9 mouse cellular contexts compared by ENCODE assay signal in genomic region chr5:141240841-141241543, GRCm38 (mm10). TPM values are rescaled to one million over a fixed set of nuclear protein-coding genes. Genes with fewer than 3 reads are reported as not detected.
DNase-seq lines count a peak whose midpoint lies in the region; ATAC-seq lines count a peak whose summit lies in the region.
"Had no signal": no experiment of that assay in that cellular context is flagged by ENCODE, and none has a peak within 500 bp of the region (broad histone marks: within the 10 kb centered on the region; RNA-seq: fewer than 3 reads in every experiment).

Gene Sdk1 (plus strand): TSS chr5:141241490.

- no peaks in the 10 kb centered on the region for H3K9me3 ChIP-seq in forebrain, embryonic 11.5 days (ENCODE audit: control insufficient read depth, low read length)
- H3K9me3 ChIP-seq in heart, embryonic 14.5 days (ENCODE audit: control insufficient read depth, low read length): no peaks in the 10 kb centered on the region
- H3K9me3 ChIP-seq in liver, embryonic 11.5 days (ENCODE audit: control insufficient read depth, low read length): no peaks in the 10 kb centered on the region

- peak within 1 kb of the TSS; percentile 72 for H3K9ac ChIP-seq in forebrain, embryonic 11.5 days (ENCODE audit: low read length)
- peak within 1 kb of the TSS; percentile 90 for H3K9ac ChIP-seq in heart, embryonic 14.5 days (ENCODE audit: low read length)
- peak within 1 kb of the TSS; percentile 62 for H3K9ac ChIP-seq in liver, embryonic 11.5 days (ENCODE audit: low read depth, low read length)

- no peak within 1 kb of the TSS for H3K27ac ChIP-seq in forebrain, embryonic 11.5 days (ENCODE audit: low read depth, low read length)
- H3K27ac ChIP-seq in heart, embryonic 14.5 days (replicated peaks in 1 of 2; ENCODE audit: control insufficient read depth in 1 of 2, insufficient read depth in 1 of 2, low read depth in 2 of 2, low read length in 2 of 2): peak within 1 kb of the TSS; percentile 17 to 79; a peak in 2 of 4 replicates
- no peak within 1 kb of the TSS for H3K27ac ChIP-seq in liver, embryonic 11.5 days (ENCODE audit: low read depth, low read length)

- H3K4me1 ChIP-seq in forebrain, embryonic 11.5 days (replicated peaks; ENCODE audit: control insufficient read depth, insufficient read depth, low read length): peaks cover 21% of the 10 kb centered on the region
- H3K4me1 ChIP-seq in heart, embryonic 14.5 days (ENCODE audit: control insufficient read depth in 2 of 2, insufficient read depth in 2 of 2, low read length in 2 of 2): peaks cover 10 to 24% of the 10 kb centered on the region in 2 experiments
- H3K4me1 ChIP-seq in liver, embryonic 11.5 days (replicated peaks; ENCODE audit: control insufficient read depth, insufficient read depth, low read length): peaks cover 11% of the 10 kb centered on the region; the same call in 1 of the 2 replicates

- H3K4me3 ChIP-seq in forebrain, embryonic 11.5 days (ENCODE audit: low read depth, low read length): peak within 1 kb of the TSS; percentile 67
- peak within 1 kb of the TSS; percentile 69 to 79 for H3K4me3 ChIP-seq in heart, embryonic 14.5 days (ENCODE audit: control insufficient read depth in 1 of 2, insufficient read depth in 1 of 2, low read depth in 1 of 2, low read length in 2 of 2)
- H3K4me3 ChIP-seq in liver, embryonic 11.5 days (ENCODE audit: low read depth, low read length): peak within 1 kb of the TSS; percentile 62

- H3K4me2 ChIP-seq in forebrain, embryonic 11.5 days (ENCODE audit: low read depth, low read length, severe bottlenecking): peak within 1 kb of the TSS; percentile 98
- peak within 1 kb of the TSS; percentile 94 for H3K4me2 ChIP-seq in heart, embryonic 14.5 days (ENCODE audit: low read length)
- peak within 1 kb of the TSS; percentile 80 for H3K4me2 ChIP-seq in liver, embryonic 11.5 days

- peak; percentile 91 for DNase-seq in CD4-positive helper T cell, adult 2 months (ENCODE audit: low read depth, low spot score)
- peak; percentile 1 for DNase-seq in c-Kit-negative CD71-positive TER-119-positive erythroid progenitor cells, embryonic 14.5 days (ENCODE audit: low read depth, low spot score)
- peak; percentile 99 for DNase-seq in forebrain, embryonic 11.5 days (ENCODE audit: low spot score)
- DNase-seq in kidney, postnatal 10 days: peak; percentile 99
- peak; percentile 90 for DNase-seq in liver, embryonic 11.5 days (ENCODE audit: low spot score)
- DNase-seq in natural killer cell, adult 2 months (ENCODE audit: low spot score in 2 of 2): peak; percentile 75 to 89
- DNase-seq in splenic B cell, adult 2 months (ENCODE audit: low read depth, low spot score): peak; percentile 91

- H3K36me3 ChIP-seq in forebrain, embryonic 11.5 days (ENCODE audit: control insufficient read depth, insufficient read depth, low read length): no peaks in the 10 kb centered on the region
- no peaks in the 10 kb centered on the region for H3K36me3 ChIP-seq in heart, embryonic 14.5 days (ENCODE audit: control insufficient read depth, insufficient read depth, low read length)
- H3K36me3 ChIP-seq in liver, embryonic 11.5 days (ENCODE audit: control insufficient read depth, insufficient read depth, low read length): no peaks in the 10 kb centered on the region
- no peaks in the 10 kb centered on the region for H3K36me3 ChIP-seq in splenic B cell, adult 2 months (ENCODE audit: control insufficient read depth, insufficient read depth, low read length, poor library complexity, severe bottlenecking)

- ATAC-seq in forebrain, embryonic 11.5 days (replicated peaks; ENCODE audit: low FRiP score): peak; percentile 95
- peak; percentile 94 for ATAC-seq in heart, embryonic 14.5 days (ENCODE audit: insufficient number of reproducible peaks, insufficient read depth, low FRiP score, low read depth)
- peak; percentile 91 for ATAC-seq in liver, embryonic 11.5 days (replicated peaks; ENCODE audit: low FRiP score)

- H3K27me3 ChIP-seq in forebrain, embryonic 11.5 days (ENCODE audit: control insufficient read depth, insufficient read depth, low read length): peaks cover 32% of the 10 kb centered on the region
- peaks cover 7% of the 10 kb centered on the region; the same call in 1 of the 2 replicates for H3K27me3 ChIP-seq in heart, embryonic 14.5 days (ENCODE audit: control insufficient read depth, insufficient read depth, low read length)
- H3K27me3 ChIP-seq in liver, embryonic 11.5 days (replicated peaks; ENCODE audit: control insufficient read depth, insufficient read depth, low read length): peaks cover 52% of the 10 kb centered on the region
- peaks cover 4% of the 10 kb centered on the region for H3K27me3 ChIP-seq in splenic B cell, adult 2 months (ENCODE audit: control insufficient read depth, insufficient read depth, low read length, poor library complexity, severe bottlenecking)
- H3K27me3 ChIP-seq: CH12.LX had no signal

- 0% methylated on average over 53 of the region's 77 CpGs for WGBS in forebrain, embryonic 11.5 days
- WGBS in heart, embryonic 14.5 days: under 1% methylated on average over 75 of the region's 77 CpGs
- under 1% methylated on average over 57 of the region's 77 CpGs for WGBS in liver, embryonic 11.5 days

RNA-seq across cellular contexts. Expression of gene Sdk1, which starts in this region (rescaled TPM):
- polyA plus RNA-seq in forebrain, embryonic 11.5 days (2014; fragmentation: Nextera tagmentation; extraction: Ambion mirVana): 0.64 and 1.1 TPM in 2 replicates
- polyA plus RNA-seq in heart, embryonic 14.5 days (2014; fragmentation: Nextera tagmentation; extraction: Ambion mirVana): 2.0 and 2.5 TPM in 2 replicates
- 0.31 and 0.53 TPM in 2 replicates for polyA plus RNA-seq in liver, embryonic 11.5 days (2014; fragmentation: Nextera tagmentation; extraction: Ambion mirVana)

Comparison
In these comparisons a context has a peak if more than half of its experiments do, and no peak if none do; other contexts are left out.
1. Peak in DNase-seq, ATAC-seq, H3K4me3 ChIP-seq, H3K9ac ChIP-seq and H3K4me2 ChIP-seq in liver, embryonic 11.5 days; RNA of the gene not detected or under 1 TPM.
2. DNase-seq: peak in every context shown above with its lines; median percentile 99 in forebrain, embryonic 11.5 days; 99 in kidney, postnatal 10 days; 91 in CD4-positive helper T cell, adult 2 months; 91 in splenic B cell, adult 2 months; 90 in liver, embryonic 11.5 days; 82 in natural killer cell, adult 2 months; 1 in c-Kit-negative CD71-positive TER-119-positive erythroid progenitor cells, embryonic 14.5 days.
3. H3K27ac ChIP-seq: peak in heart, embryonic 14.5 days (2 of 2); none in forebrain, embryonic 11.5 days (single experiment) and liver, embryonic 11.5 days (single experiment).
4. Peak in every context shown above with its lines, with median percentiles within 50 percentile points of each other: ATAC-seq, H3K4me2 ChIP-seq, H3K4me3 ChIP-seq and H3K9ac ChIP-seq.